Mouse (Mus musculus) B cell, adult (primary cell): ENCODE data around the gene Map7. TPM values are rescaled to one million over a fixed set of nuclear protein-coding genes. Genes with fewer than 3 reads are reported as not detected.

ENCODE experiments used
- total RNA-seq: library from RNA; stranded (reverse); gene quantifications from 4 replicates; pipeline ENCODE4 v1.2.4, GENCODE M21; 2023; ENCODE audit not compliant: inconsistent age

Map7 gene
- 7.3 to 8.9 TPM (median 8.3 TPM) in 4 replicates for total RNA-seq

GRCm38 (mm10) chr10:20148130-20148772, at the start of gene Map7:
TSS of gene Map7 (plus strand) at chr10:20148471.

GRCm38 (mm10) chr10:20311918-20312735, 163.9 kb downstream of the Map7 start, which contains the start of gene Bclaf1:
TSS of gene Bclaf1 (plus strand) at chr10:20312469.

Other genes with a start within 250 kb of the Map7 start
- gene Pex7, start 240.8 kb upstream of the Map7 start, total RNA-seq: 17.0 to 23.1 TPM (median 20.3 TPM) in 4 replicates
- gene Map3k5, start 214.0 kb upstream of the Map7 start, total RNA-seq: 82.4 to 114 TPM (median 95.6 TPM) in 4 replicates
- gene Bclaf1, start 164.0 kb downstream of the Map7 start, total RNA-seq: 219 to 246 TPM (median 237 TPM) in 4 replicates
- 1.0 to 2.4 TPM (median 1.8 TPM) in 4 replicates for gene Mtfr2, start 199.3 kb downstream of the Map7 start, total RNA-seq